Mouse (Mus musculus) CD4-positive, CD25-positive, alpha-beta regulatory T cell, adult 4 months (primary cell): ENCODE results near the gene Sox2. TPM values are rescaled to one million over a fixed set of nuclear protein-coding genes. Genes with fewer than 3 reads are reported as not detected.

Source experiments
- ATAC-seq: one replicate; pipeline ENCODE4 v1.8.0; 2017
- polyA plus RNA-seq, 2 experiments: library from polyadenylated mRNA; unstranded; fragments of 100-300 nt; shearing (Covaris generic); gene quantifications; one replicate each; pipeline ENCODE4 v1.2.1; 2017

The Sox2 gene
- polyA plus RNA-seq: not detected

DNA sequence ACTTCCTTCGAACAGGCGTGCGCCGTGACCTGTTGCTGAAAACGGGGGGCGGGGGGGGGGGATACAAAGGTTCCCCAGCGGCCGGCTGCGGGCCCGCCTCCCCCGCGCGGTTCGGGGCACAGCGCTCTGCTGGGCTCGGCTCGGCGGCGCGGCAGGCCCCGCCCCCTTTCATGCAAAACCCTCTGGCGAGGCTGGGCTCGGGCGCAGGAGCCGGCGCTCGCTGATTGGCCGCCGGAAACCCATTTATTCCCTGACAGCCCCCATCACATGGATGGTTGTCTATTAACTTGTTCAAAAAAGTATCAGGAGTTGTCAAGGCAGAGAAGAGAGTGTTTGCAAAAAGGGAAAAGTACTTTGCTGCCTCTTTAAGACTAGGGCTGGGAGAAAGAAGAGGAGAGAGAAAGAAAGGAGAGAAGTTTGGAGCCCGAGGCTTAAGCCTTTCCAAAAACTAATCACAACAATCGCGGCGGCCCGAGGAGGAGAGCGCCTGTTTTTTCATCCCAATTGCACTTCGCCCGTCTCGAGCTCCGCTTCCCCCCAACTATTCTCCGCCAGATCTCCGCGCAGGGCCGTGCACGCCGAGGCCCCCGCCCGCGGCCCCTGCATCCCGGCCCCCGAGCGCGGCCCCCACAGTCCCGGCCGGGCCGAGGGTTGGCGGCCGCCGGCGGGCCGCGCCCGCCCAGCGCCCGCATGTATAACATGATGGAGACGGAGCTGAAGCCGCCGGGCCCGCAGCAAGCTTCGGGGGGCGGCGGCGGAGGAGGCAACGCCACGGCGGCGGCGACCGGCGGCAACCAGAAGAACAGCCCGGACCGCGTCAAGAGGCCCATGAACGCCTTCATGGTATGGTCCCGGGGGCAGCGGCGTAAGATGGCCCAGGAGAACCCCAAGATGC is at the start of gene Sox2:
Gene Sox2 (plus strand): TSS at position 680 of the 895 bp plus-strand sequence.
- no peak for ATAC-seq

DNA sequence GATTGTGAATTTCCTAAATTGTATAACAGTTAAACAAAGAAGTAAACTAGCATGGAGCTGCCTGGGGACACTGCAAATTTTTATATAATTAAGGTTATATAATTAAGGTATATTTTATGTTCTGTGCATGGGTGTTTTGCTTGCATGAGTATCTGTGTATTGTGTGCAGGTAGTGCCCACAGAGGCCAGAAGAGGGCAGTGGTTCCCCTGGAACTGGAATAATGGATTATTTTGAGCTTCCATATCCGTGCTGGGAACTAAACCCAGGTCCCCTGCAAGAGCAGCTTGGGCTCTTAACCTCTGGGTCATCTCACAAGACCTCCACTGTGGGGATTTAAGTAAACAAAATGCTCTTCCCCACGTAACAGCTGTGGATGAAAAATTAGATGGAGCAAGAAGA is 49.1 kb upstream of the Sox2 start:
- ATAC-seq: no peak

DNA sequence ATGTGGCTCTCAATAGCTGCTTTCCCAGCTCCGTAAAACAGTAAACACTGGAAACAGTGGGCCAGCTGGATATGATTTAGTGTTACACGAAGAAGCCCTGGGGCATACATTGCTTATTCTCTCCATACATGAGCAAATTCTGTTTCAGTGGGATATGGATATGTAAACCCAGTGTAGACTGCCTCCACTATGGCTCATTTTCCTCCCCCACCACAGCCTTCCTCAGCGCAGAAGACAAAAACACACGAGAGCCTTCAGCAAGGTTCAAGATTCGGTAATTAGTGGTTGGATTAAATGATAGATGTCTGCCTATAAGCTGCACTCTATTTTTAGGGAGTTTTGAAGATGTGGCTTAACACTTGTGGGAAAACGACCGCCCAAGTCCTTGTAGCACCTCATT is 36.1 kb upstream of the Sox2 start:
- no peak for ATAC-seq

DNA sequence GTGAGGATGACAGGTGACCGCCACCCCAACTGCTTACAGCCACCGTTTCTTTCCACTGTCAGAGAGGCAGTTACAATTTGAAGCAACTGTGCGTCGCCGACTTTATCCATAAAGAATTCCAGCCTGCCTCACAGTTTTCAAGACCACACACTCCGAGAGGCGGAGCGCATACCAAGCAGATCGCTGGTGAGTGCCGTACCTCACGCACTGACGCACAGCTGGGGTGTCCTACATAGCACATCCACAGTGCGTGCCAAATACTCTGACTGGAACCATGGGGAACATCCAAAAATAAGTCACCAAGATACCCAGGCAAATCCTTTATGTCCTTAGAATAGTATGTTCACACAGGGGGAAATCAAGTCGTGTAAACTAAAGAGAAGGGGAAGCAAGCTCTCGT is 34.7 kb upstream of the Sox2 start:
- ATAC-seq: no peak

DNA sequence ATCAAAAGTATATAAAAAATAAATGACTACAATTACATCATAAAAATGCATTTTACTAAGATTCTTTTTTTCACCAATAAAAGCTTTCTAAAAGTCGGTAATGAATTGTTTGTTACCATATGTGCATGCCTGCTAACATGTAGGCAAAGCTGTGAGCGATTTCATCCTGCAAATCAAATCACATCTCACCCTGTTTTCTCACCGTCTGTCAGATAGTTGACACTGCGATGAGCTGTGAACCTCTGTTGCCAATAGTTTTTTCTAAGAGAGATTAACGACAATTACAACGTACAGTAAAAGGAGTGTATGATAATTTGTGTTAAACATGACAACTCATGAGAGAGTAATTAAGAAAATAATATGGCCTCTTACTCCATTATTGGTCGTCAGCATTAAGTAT is 31.3 kb upstream of the Sox2 start:
- no peak for ATAC-seq

DNA sequence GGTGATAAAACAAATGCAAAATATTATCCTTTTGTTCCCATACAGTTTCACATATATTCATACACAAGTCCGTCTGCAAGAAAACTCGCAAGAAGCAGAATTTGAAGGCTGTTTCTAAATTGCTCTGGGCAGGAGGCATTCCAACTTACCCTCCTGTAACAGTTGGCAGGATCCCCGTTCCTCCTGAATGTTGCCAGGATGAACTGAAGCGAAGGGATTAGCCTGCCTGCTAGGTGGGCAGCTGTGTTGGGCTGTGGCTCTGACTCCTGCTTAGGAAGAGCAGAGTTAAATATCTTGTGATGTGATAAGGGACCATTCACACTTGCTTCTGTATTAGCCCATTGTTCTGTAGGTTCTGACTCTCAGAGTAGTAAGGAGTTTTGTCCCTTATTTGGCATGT is 30.1 kb upstream of the Sox2 start:
- no peak for ATAC-seq

DNA sequence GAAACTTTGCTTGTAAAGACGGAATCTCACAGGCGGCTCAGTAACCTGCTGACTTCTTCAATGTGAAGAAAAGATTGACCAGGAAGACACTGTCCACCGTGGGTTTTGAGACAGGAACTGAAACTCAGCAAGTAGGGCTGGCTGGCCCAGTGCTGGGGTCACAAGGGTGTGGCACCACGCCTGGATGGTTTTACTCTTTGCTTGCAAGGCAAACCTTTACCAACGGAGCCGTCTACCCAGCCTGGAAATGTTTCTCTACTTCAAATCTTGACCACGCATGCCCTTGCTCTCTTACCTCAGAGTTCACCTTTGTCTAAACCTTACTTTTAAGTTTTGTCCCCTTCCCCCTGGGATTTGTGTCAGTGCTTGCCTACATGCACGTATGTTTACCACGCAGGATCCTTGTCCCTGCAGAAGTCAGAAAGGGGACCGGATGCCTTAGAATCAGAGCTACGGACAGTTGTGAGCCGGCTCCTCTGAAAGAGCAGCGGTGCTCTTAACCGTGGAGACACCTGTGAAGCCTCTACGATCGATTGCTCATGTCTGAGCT is 25.4 kb upstream of the Sox2 start:
- no peak for ATAC-seq

DNA sequence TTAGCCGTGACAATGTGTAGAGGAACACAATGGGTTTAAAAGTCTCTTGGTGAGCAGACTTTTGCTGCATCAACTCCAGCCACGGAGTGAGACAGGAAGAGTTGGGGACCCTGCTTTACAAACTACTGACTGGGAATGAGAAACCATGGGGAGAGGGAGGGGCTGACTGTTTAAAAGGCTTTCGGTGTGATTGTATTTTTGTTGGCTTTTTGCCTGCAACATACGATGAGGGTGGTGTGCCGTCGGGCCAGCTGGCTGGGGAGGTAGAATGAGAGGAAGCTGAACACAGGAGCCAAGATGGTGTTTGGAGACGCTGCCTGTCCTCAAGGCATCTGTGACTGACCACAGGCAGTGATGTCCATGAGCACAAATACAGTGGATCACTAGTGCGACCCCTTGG is 23.7 kb upstream of the Sox2 start:
- no peak for ATAC-seq

DNA sequence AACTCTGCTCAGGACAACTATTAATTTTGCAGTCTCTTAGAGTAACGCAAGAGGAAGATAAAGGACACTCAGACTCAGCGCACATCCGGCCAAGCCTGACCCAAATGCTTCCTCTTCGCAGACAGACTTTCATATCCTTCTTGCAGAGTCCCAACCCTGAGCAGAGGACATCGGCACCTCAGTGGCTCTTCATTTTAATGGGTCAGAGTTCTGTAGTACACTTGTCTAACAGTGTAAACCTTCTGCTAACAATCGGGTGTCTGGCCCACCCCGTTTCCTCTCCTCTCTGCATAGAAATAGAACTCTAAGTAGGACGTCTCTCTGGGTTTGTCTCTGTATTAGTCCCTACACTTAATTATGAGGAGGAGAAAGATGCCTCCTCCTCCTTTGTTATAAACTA is 20.2 kb upstream of the Sox2 start:
- no peak for ATAC-seq

DNA sequence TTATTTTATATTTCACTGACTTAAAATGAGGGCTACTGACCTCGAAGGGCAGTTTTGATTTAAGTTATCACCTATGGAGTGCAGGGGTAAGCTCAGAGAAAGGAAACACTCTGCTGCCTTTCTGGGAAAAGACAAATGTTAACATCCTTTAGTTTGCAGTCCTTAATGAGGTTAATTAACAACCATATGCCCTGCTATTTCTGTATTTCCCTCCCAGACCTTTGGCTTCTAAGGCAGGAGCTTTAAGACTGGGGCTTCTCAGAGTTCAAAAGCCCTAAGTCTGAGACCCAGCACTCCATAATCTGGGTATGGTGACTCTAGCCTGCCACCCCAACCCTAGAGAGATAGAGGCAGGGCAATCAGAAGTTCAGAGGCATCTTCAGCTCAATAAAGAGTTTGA is 19.5 kb upstream of the Sox2 start:
- no peak for ATAC-seq

DNA sequence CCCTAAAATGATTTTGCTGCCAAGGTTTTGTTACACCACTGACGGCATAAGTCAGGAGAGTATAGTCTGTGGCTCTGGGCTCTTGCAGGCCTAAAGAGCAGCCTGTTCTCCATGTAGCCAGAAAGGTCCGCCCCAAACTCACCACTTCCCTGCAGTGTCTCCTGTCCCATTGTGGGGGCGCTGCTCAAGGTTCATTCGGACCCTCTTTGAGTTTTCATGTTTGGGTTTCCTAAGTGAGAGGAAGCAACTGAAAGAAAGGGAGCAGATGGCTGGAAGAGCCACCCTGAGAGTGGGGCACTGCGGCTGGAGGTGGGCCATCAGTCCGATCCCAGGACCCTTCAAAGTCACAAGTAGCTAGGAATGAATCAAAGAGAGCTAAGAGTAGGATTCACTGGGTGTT is 13.2 kb upstream of the Sox2 start:
- ATAC-seq: no peak

DNA sequence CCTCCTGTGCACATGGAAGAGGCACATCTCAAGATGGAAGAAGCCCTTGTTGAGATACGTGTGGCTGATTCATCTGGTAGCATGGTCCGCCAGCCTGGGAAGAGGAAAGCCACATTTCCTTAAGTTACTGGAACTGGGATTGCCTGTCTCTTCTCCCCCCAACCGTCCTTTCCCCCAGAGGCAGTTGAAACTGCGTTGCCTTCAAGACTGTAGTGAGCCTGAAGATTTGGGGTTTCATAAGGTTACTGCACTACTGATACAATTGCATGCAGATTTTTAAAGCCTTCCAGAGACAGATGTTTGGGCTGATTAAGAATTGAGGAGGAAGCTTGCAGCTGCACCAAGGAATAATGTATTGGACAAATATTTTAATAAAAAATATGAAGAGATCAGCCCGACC is 12.7 kb upstream of the Sox2 start:
- no peak for ATAC-seq

DNA sequence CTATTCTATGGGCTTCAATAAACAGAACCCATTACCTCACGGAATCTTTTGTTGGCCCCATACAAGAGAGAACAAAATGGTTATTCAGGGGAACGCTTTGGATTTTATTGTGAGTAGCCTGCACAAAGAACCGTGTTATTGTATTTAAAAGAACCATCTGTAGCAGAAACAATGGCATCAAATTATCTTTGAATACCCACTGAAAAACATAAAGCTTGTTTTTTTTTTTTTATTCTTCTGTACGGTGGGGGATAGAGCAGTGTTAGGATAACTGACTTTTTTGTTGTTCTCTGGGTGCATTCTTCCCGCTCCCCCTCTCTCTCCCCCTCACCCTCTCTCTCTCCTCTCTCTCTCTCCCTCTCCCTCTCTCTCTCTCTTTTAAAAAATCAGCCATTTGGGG is 12.3 kb upstream of the Sox2 start:
- no peak for ATAC-seq

DNA sequence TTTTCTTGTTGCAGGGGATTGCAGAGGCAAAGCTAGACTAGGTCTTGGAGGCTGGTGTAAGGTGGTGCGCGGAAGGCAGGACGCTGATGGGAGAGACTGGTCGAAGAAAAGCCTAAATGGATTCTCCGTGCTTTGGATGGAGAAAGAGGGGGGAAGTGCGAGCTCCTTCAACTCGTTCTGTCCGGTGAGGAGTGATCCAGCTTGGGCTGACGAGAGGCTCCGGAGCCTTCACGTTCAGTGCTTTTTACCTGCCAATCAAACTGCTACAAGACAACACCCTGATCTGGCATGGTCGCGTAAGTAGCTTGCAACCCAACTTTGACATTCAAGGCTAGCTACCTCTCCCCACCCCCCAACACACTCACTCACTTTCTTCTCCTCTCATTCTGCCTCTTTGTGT is 11.9 kb upstream of the Sox2 start:
- no peak for ATAC-seq

DNA sequence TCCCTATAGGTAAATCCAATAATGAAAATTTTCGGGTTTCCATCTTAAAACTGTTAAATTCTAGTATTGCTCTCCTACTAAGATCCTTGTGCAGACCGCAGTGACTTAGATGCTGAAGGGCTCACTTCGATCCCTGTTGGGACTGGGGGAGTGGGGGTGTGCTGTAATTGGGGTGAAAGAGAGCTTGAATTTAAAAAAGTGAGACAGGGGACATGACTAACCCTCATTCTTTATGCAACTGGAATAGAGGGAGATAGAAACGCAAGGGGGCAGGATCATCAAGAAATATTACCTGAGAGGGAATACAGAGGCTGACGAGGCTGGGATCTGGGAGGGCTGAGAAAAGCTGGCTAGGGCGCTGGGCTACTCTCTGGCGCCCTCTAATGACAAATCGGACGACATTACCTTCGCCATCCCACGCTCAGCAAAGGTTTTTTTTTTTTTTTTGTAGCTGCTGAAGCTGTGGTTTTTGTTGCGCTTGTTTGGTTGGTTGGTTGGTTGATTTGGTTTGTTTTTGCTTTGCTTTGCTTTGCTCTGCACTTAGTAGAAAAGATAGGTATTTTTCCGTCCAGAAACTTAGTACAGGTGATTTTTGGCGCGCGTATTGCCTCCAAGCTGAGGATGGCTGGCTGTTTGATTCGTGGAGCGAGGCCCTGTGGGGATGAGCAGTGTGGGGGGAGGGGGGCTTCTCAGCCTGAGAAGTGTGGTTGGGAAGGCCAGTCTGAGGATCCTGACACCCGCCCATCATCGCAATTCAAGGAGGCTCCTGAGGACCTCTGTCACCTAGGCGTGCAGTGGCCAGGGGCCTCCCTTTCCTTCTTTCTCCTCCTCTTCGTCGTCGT is 11.0 kb upstream of the Sox2 start:
- no peak for ATAC-seq

DNA sequence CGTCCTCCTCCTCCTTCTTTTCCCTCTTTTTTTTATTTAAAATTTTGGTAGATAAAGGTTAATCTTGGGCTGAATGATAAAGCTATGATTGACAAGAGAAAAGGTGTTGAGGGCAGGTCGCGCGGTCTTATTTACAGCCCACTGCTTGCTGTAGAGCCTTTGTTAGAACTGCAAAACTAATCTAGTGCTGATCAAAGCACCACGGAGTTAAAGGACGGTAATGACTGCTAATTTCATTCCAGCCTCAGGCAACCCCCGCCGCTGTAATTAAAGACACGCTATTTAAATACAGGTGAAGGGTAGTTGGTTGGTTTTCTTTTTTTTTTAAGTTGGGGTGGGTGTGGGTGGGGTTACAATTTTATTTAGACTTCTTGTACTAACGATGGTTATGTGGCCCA is 10.3 kb upstream of the Sox2 start:
- ATAC-seq: no peak

DNA sequence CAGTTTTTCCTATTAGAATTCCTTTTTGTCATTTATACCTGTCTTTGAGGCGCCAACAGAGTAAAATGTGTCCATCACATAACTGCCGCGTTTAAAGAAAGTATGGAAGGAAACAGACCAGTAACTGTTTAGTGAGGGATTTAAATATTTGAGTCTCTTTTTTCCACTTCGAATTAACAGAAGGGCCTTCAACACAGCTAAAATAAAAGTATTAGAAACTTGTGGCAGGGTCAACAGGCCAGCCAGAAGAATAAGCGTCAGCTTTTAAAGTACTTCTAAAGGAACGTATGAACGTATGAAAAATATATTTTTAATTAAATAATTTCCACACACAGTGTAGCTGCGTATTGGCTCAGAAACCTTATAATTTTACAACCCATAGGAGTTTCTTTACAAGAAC is 9.9 kb upstream of the Sox2 start:
- ATAC-seq: no peak

DNA sequence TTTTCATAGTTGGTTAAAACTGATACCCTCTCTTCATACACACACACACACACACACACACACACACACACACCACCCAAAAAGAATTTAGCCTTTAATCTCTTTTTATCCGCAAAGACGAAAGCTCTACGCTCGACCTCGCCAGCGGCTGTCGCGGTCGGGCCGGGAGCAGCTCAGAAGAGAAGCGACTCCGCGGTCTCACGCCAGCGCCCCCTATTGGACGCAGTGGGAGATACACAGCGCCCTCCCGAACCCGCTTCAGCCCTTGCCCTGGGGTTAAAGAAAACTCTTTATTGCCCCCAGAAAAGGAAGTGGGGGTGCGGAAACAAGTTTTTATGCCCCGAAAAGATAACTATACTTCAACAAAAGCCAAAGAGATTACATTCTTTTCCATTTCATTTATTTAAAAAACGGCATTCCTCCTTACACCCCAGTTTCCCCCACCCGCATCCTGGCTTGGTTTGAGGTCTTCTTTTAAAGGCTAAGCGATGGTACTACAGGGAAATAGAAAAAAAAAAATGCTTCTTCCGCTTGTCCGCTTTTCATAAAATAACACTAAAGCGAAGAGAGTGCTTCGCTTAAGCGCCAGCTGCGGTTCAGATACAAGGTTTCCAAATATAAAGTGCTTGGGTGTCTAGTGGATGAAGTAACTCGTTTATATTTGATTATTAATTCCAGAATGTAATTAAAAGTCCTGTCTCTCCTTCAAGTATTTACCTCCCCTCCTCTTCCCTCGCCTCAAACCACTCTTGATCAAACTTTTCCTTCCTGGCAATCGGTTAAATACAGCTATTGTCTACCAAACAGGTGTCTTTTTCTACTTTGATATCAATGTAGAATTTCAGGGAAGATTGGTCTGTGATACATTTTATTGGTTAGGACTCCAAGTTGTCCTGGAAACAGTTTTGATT is 9.3 kb upstream of the Sox2 start:
- ATAC-seq: no peak

DNA sequence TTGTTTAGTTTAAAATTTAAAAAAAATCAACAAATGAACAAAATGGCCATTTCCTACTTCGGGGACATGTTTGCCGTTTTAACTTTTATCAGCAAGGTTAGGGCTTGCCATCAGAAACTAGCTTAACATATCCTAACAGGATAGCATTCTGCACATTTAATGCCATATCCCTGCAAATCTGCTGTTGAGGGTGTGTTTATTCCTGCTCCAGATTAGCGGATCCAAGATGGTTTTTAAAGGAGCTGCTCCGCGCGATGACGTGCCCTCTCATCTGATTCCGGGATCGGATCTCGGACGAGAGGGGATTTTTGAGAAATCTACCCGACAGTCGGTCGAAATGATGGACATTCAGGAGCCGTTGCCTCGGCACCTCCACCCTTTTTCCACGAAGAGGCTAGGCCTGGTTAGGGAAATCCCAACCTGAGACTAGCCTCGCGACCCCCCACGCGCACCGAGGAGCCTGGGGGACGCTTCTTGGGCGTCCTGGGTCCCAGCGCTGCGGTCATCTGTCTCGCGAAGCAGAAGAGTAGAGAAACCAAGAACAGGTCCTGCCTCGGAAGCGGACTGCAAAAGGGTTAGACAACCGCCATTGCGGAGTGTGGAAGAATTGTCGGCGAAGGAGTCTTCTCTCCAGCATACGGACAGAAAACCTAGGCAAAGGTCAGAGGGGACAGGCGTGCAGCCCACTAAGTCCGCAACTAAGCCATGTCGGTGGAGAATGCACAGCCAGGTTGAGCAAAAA is 8.3 kb upstream of the Sox2 start:
- no peak for ATAC-seq

DNA sequence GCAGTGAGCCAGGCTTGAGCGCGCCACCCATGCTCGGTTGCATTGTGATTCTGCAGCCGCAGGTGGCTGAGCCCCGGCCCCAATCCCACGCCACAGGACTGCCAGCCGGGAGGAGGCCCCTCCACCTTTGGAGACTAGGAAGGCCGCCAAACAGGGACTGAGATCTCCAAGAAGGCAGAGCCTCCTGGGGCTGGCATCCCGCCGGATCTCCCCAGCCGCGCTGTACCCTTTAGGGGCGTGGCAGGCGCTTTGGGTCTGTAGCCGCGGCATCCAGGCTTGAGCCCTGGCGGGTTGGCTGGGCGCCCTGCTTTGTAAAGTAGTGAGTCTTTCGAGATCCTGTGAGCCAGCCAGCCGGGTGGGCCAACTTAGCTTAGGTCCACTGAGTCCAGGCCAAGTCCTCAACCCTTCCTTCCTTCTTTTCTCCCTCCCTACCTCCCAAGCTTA is 7.7 kb upstream of the Sox2 start:
- ATAC-seq: no peak

DNA sequence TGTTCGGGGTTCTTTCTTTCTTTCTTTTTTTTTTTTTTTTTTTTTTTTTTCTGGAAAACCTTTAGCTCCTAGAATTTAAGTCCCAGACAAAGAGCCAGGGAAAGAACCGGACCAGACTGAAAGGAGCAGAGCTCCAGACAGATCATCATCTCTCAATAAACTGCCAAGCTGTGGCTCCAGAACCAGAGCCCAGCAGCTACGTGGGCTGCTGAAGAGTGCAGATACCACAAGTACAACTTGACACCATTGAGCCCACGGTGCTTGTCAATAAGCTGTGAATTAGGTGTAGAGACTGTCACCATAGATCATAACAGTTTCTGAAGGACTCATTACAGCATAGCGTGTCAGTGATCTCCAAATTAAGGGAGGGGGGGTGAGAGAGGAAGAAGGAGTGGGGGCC is 7.1 kb upstream of the Sox2 start:
- no peak for ATAC-seq
